Mouse (Mus musculus) embryonic fibroblast, embryonic 13.5 days (primary cell): ENCODE results near the gene Casz1.

Experiments
- CTCF ChIP-seq: IDR thresholded peaks from 2 replicates; pipeline ENCODE4 v1.5.1; 2011; ENCODE audit warnings: mild to moderate bottlenecking, control low read depth, low read length, moderate library complexity, borderline replicate concordance; ENCODE audit not compliant: insufficient read depth
- POLR2A ChIP-seq: IDR thresholded peaks from 2 replicates; pipeline ENCODE4 v1.6.1; 2011; ENCODE audit warnings: low read depth, mild to moderate bottlenecking, control low read depth, low read length, moderate library complexity

- no peak for TF ChIP-seq POLR2A
- no peak for TF ChIP-seq CTCF
Measured at GRCm38 (mm10) chr4:148879631-148880030, 75.4 kb downstream of the Casz1 start.
